Mouse (Mus musculus) left cerebral cortex, postnatal 4 days (tissue): ENCODE data around the gene Cbarp. TPM values are rescaled to one million over a fixed set of nuclear protein-coding genes. Genes with fewer than 3 reads are reported as not detected.

ENCODE experiments used
- DNase-seq: peaks from one replicate; pipeline ENCODE4 v3.0.0-alpha.2; 2022
- intact Hi-C: fragments of 180-260 bp; cut with DNase I; formaldehyde crosslinking; loops from one replicate; pipeline ENCODE4 v1.15.1; 2025
- total RNA-seq, 2 experiments: library from RNA; stranded (reverse); gene quantifications; 2 replicates each; pipeline ENCODE4 v1.2.3; 2021

The Cbarp gene
- total RNA-seq, 2 experiments from 2014 or later = 299 to 316 TPM

DNA sequence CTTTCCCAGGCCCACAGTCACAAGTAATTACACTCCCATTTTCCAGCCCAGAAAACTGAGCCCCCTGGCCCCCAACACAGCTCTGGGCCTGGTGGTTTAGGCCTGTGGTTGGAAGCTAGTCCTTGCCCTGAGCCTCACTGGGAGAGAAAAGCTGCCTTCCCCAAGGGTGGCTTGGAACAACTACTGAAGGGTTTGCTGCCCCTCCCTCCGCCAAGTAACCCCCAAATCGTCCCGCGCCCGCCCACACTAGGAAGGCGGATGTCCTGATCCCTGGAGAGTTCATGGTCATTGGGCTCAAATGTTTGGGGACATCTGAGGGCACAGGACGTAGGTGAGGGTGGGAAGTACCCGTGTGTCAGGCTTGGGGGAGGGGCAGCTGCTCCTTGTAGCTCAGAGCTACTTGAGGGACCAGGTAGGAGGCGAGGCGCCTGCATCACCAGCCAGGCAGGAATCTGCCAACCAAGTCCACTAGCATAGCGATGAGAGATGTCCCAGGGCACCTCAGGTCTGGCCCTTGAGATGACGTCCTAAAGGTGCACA lies 18.5 kb upstream of the Cbarp start:
- intact Hi-C loops = no loop called here

DNA sequence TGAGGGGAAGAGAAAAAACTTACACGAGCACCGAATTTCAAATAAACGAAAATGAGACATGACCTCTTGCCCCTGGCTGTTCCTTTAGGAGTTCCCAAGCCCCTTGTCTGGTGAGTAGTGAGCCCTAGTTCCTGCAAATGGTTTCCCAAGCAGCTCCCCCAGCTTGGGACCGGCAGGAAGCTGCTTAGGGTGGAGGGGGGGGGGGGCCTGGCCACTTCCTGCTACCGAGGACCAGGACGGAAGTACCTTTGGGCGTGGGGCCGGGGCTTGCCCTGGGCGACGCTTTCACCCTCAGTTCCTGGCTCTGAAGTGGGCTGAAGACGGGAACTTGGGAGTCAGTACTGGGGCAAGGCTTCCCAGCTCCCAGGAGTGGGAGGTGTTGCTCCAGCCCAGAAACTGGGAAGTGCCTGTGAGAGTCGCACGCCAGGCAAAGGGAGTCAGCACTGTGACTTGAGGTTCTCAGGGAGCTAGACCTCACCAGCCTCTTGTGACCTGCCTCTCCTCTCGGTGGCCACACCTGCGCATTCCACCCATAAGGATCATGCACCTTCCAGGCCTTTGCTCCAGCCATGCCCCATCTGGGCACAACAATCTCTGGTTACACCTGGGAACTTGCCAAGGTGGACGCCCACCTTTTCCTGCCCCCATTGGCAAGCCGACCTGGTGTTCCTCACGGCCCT lies 17.8 kb upstream of the Cbarp start:
- DNase-seq = no peak

More for the DNA sequence above, 18.5 kb upstream of the Cbarp start:
- no peak for DNase-seq

DNA sequence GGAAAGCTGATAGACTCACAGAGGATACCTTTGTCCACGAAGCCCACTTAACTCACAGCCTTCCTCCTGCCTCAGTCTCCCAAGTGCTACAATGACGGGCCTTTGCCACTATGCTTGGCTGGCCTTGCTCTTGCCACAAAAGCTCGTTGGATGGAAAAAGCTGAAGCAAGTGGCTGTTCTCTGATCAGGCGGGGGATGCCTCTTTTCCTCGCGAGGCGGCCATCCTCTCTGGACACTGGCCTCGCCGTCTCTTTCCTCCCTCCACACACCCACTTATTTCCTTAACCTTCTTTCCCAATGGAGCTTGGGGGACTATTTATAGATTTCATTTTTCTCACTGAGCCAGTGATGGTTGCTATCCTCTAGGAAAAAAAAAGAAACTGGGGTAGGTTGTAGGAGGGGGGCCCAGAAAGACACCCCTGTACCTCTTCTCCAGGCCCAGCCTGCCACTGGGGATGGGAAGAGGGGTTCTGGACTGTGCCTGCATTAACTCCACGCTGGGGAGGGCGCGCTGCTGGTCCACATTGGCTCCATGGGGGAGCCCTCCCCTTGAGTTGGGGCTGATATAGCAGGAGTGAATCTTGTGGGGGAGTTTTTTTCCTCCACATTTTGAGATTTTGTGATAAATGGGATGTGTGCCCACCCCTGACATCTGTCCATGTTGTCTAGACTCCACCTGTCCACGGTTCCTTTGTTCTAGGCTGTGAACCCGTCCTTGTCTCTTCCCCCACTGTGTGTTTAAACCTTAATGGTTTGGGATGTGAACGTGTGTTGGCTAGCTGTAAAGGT lies 16.7 kb upstream of the Cbarp start:
- intact Hi-C loops = no loop called here
- DNase-seq = no peak

More for the DNA sequence above, 17.8 kb upstream of the Cbarp start:
- intact Hi-C loops = no loop called here

DNA sequence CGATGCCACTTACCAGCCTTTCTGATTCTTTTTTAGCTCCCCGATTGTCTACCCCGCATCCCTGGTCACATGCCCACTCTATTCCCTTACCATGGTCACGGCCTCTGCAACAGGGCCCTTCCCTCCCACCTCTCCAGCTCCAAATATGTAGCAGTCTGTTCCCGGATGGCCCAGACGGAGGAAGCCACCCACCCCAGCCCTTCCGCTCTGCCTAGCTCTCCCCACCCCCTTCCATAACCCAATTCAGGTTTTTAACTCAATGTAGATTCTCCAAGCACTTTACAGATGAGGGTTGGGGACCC lies 16.1 kb upstream of the Cbarp start:
- no peak for DNase-seq
- intact Hi-C loops = no loop called here

DNA sequence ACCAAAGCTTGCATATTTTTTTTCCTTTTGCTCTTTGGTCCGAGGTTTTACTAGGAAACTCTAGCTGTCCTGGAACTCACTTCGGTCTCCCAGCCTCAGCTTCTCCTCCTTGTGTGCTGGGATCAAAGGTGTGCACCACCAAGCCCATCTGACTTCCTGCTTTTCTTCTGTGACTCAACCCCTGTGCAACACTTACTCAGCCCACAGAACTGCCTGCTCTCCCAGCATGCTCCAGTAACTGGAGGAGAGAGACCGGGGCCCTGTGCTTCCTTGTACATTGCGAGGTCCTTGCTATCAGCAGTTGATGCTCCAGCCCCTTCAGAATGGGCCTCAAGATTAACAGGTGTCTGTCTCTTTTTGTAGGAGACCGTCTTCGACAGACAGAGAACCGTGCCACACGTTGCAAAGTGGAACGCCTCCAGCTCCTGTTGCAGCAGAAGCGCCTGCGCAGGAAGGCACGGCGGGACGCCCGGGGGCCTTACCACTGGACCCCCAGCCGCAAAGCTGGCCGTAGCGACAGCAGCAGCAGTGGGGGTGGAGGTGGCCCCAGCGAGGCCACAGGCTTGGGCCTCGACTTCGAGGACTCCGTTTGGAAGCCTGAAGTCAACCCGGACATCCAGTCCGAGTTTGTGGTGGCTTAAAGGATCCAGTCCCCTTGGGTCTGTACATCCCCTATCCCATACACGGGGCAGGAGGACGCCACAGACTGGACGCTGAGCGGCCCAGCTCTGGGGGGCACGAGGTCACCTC lies 15.5 kb upstream of the Cbarp start:
- intact Hi-C loops = no loop called here
- no peak for DNase-seq

DNA sequence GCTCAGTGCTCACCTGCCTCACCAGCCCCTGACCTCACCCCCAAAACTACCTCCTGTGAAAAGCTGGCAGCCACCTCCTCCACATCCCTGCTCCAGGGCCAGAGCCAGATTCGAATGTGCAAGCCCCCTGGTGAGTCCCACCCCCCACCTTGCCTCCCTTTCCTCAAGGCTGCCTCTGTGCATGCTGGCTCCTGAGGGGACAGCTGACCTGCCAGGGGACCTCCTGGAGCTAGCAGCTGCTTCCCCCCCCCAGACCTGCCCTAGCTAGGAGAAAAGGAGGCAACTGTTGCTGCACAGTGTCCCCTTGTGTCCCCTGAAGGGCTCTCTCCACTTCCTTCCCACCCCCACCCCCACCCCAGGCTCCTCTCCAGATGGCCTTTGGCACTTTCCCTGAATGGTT lies 14.6 kb upstream of the Cbarp start:
- intact Hi-C loops = no loop called here
- no peak for DNase-seq

DNA sequence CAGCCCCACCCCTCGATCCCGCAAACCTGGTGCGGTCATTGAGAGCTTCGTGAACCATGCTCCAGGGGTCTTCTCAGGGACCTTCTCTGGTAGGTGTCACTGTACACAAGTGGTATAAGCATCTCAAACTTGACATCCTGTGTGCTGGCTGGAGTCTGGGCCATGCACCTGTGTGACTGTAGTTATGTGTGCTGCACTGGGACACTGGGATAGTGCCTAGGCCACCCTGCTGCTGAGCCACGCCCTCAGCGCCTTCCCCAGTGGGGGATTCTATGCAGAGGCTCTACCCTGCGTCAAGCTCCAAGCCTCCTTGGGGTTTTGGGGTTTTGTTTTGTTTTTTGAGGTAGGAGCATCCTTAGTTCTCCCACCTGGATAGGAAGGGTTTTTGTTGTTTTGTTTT lies 13.7 kb upstream of the Cbarp start:
- intact Hi-C loops = no loop called here
- no peak for DNase-seq

DNA sequence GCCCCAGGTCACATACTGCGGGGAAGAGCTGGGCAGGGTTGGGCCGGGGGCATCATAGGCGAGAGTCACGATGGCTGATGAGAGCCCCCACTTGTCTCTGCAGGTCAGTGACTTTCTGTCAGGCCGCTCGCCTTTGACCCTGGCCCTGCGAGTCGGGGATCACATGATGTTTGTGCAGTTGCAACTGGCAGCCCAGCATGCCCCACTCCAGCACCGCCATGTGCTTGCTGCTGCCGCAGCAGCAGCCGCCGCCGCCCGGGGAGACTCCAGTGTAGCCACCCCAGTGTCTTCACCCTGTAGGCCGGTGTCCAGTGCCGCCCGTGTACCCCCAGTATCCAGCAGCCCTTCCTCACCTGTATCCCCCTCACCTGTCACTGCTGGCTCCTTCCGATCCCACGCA lies 13.1 kb upstream of the Cbarp start:
- DNase-seq = no peak
- intact Hi-C loops = no loop called here

DNA sequence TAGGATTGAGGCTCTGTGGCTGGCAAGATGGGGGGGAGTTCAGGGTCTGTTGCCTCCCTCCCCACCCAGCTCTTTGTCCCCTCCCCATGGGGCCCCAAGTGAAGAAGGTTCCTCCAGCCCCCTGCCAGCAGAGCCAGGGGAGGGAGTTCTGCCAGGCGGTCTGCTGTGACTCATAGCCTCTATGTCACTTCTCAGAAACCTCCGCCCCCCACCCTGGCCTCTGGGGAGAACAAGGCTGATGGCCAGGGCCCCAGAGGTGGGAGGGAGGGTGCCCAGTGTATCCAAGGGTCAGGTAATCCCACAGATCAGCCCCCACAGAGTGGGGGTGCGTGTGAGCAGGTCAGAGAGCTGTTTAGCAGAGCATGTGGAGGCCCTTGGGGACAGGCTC lies 12.2 kb upstream of the Cbarp start:
- intact Hi-C loops = no loop called here
- DNase-seq = no peak

DNA sequence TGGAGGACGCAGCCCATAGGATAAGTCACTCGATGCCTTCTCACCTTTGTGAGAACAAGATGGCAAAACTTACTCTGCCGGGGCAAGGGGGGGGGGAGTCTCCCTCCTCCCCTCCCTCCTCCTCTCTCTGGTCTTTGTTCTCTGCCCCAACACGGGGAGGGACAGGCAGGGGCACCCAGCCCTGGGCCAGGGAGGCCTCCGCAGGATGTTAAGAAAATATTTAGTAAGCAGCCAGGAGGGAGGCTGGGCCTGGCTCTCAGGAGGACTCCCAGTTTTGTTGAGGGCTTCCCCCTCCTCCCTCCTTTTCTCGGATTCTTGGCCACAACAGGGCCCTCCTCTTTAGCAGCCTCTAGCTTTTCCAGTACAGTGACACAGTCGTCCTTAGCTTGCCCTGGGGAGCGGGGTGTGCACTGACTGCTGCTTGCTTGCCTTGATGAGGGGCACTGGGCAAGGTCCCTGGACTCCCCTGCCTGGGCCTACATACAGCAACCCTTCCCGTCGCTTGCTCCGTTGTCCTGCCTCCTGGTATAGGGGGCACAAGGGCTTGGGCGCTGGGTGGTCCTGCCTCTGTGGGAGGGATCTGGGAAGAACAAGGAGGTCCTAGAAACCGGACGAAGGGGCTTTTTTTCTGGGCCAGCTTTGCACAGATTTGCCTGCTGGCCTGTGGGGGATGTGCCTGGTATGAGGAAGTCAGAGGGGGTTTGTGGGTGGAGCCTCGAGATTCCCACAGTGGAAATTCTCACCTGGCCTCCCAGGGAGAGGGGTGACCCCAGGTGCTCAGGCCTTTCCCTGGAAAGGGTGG lies 11.6 kb upstream of the Cbarp start:
- no peak for DNase-seq
- intact Hi-C loops = no loop called here

DNA sequence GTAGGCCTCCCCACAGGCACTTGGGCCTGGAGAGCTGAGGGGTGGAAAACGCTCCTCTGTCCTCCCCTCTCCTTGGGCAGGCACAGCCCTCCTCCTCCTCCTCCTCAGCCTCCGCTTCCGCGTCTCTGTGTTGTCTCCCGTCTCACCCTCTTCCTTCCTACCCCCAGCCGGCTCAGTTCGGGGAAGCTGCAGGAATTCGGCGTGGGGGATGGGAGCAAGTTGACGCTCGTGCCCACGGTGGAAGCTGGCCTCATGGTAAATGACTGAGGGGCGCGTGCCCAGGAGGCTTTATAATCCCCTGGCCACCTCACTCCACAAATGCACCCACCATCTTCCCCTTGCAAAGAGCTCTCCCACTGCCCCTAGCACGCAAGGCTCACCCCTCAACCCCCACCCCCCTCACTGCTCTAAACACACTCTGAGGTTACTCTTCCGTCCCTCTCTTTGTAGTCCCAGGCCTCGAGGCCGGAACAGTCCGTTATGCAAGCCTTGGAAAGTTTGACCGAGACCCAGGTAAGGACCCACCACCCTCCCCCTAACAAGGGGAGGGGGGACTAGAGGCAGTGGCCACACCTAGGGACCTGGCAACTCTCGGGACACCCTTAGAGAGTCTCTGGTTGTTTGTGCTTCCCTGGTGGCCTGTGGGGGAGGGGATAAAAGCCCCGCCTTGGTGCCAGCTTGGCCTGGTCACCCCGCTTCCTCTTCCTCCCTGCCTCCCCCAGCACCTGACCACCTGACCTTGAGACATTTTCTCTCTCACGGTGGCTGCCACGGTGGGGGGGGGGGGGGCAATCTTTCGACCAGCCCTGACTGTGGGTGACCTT lies 10.8 kb upstream of the Cbarp start:
- DNase-seq = no peak
- intact Hi-C loops = no loop called here

DNA sequence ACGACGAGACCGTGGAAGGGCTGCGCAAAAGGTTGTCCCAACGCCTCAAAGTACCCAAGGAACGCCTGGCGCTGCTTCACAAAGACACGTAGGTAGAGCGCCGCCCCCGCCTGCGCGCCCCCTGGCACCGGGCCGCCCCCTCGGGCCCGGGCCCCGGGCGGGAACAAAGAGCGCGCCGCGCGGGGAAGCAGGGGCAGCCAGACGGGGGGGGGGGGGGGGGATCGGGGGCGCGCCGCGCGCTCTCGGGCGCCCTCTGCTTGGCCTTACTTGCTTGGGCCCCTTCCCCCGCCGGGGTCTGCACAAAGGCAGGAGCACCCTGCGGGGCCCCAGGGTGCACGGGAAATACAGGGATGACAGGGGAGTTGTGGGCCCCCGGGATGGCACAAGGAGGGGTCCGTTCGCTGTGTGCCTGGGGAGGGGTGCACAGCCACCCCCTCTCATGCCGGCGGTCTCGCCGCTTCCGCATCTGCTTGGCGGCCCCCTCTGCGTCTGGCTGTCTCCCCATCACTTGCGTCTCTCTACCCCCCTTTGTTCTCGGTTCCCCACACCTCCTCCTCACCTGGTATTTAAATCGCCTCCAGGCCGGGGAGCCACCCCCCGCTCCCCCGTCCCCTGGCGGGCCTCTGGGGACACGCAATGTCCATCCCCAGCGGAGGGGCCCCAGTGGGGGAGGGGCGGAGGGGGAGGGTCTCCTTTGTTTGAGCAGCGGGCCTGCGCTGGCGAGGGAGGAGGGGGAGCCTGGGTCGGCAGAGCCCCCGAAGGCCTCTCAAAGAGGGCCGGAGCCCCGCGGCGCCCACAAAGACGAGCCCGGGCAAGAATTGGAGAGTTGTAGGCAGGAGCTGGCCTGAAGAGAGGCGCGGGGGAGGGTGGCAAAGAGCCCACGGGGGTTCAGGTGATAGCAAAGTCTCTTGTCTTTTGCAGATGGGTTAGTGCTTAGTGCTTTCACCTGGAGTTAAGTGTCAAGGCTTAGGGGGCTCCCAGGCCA lies 9.9 kb upstream of the Cbarp start:
- DNase-seq = peak; percentile 85
- intact Hi-C loops = no loop called here

DNA sequence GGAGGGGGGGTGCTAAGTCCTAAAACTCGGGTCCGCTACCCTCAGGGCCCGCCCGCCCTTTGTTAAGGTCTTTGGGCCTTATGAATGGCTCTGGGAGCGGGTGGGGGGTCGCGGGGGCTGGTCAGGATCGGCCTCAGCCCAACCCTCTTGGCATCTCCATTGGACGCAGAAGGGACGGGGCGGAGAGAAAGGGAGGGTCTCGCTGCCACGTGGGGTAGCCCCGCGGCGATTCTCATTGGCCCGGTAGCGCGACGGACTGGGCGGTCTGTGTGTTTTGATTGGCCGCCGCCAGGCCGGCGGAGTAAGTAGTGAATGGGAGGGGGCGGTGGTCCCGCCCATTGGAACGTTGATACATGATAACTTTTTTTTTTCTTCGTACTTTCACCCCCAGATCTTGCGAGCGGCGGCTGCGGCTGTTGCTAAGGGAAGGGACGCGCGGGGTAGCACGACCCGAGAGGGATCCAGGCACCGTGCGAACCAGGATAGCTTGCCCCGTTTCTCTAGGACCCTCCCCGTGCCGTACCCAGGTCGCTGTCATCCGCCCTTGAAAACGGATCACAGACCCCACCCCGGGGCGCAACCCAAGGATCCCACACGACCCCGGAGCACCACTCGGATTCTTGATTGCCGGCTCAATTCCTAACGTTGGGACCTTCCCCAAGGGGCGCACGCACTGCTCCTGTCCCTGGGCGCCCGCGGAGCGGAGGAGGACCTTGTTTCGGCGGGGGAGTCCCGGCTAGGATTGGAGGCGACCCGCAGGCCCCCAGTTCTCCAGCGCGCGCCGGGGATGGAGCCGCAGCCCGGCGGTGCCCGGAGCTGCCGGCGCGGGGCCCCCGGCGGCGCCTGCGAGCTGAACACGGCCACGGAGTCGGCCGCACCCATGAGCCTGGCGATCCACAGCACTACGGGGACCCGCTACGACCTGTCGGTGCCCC lies 8.9 kb upstream of the Cbarp start:
- peak; percentile 99 for DNase-seq
- intact Hi-C loops = loop anchor here (2.0 kb wide), 1 partner anchor 15 kb away; the partner anchor contains the start of gene Cirbp

DNA sequence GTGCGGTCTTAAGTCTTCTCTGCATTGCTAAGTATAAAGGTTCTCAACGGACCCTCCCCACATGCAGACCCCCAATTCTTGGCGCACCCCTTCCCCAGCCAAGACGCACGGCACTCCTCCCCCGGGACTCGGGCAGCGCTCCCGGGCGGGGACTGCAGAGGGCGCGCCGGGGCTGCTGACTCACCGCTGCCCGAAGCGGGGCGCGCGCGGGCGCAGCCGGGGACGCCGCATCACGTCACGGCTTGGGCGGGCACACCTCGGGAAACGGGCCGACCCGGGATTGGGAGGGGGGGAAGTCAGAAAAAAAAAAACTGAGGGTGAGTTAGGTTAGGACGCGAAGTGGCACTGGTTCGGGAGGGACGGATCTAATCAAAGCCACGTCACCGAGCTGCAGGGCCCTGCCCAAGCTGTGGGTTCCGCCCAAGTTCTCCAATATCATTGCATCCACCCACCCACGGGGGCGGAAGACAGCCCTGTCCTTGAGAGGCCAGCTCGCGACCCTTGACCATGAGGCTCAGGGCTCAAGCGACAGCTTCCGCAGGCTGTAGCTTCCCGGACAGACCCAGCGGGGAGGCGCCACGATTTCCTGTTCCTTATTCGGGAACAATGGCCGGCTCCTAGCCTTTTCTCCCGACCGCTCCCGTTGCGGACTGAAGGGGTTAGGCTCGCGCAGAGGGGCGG lies 8.1 kb upstream of the Cbarp start:
- peak; percentile 96 for DNase-seq
- intact Hi-C loops = loop anchor here (2.0 kb wide), 1 partner anchor 16 kb away; the partner anchor contains the start of gene Cirbp

DNA sequence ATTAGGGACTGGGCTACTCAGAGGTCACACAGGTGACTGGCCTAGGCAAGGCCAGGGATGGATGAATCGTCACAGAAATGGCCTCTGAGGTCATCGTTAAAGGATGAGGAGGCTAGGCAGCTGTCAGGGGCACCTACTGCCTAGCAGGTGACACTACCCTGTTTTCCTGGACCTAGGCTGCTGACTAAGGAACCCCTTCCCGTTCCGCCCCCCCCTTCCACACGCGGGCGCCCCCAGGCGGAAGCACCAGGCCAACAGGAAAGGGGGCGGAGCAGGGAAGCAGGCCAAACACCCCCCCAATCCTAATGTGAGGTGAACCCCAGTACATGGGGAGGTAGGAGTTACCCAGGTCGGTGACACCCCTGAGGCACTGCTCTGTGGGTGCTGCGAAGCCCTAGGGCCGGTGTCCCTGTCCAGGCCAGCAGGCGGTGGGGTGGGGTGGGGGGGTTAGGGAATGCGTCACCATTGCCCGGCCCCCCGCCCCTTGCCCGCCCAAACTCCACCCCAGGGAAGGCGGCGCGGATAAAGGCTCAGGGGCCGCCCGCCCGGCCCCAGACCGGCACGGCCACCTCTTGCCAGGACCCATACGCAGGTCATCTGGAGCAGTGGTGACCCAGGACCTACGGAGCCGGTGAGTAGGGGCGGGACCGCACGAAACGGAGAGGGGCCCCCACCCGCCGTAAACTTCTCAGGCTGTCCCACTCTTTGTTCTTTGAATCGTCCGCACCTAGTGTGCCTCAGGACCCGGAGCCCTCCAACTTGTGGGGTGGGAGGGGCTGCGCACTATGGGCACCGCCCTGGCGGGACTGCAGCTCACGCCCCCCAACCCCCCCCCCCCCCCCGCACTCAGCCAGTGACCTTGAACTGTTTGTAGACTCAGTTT lies 7.3 kb upstream of the Cbarp start, which contains the start of gene Midn:
Gene Midn, plus strand, starts transcription at position 554 of the 883 bp plus-strand sequence.
- DNase-seq = peak; percentile 79
- intact Hi-C loops = loop anchor here (2.0 kb wide), 1 partner anchor 17 kb away; the partner anchor contains the start of gene Cirbp
